Mouse (Mus musculus): ENCODE data around the gene Lrriq4. TPM values are rescaled to one million over a fixed set of nuclear protein-coding genes. Genes with fewer than 3 reads are reported as not detected.
"Not testable (repeated sequence)": the region's sequence is repeated elsewhere in the genome, so short reads cannot be mapped to it uniquely, and the experiment has no call there.

Gene Lrriq4
- polyA plus RNA-seq, 1 experiment from 2014 or later, result not detected

DNA sequence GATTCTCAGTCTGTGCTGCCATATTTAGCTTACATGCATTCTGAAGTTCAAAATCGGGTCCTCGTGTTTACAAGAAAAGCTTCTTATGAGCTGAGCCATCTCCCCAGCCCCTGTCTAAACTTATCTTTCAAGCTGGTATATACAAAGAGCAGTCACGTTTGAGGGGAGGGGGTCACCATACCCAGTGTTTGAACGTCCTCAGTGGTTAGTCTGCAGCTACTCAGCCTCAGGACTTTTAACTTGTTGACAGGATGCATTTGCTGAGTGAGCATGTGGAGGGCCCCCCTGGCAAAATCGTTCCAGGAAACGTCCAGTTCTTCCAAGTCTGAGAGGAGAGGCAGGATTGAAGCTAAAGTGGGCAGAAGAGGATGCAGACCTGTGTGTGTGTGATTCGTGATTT, 46.7 kb downstream of the Lrriq4 start:
- Histone ChIP-seq H3K9me3 (no peaks in the 10 kb centered on the region), H3K9ac (replicated peaks) (no peak overlapping the region), H3K36me3 (no peaks in the 10 kb centered on the region), H3K4me2 (replicated peaks) (no peak overlapping the region), H3K4me3 (no peak overlapping the region), H3K4me1 (no peaks in the 10 kb centered on the region), H3K27ac (replicated peaks) (no peak overlapping the region), H3K27me3 (no peaks in the 10 kb centered on the region)
- ATAC-seq (replicated peaks), result no peak
- 77% methylated on average over 7 of the region's 7 CpGs for WGBS

DNA sequence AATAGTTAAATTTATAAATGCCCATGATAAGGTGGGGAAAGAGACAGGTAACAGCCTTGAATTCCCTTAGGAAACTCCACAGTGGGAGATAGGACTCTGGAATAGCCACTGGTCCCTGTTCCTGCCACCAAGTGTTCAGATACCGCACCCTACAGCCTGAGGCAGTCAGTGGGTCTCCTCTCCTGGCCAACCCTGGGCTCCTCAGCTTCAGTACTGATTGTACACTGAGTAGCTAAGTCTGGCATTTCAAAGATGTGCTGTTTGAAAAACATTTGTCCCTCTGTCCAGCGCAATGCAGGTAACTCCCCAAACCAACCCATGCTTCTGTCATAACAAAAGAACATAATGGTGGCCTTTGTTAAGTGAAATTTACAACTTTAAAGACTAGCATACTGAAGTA, 51.4 kb downstream of the Lrriq4 start:
- Histone ChIP-seq H3K27me3 (no peaks in the 10 kb centered on the region), H3K9ac (replicated peaks) (no peak overlapping the region), H3K4me2 (replicated peaks) (no peak overlapping the region), H3K4me1 (no peaks in the 10 kb centered on the region), H3K4me3 (no peak overlapping the region), H3K36me3 (no peaks in the 10 kb centered on the region), H3K9me3 (no peaks in the 10 kb centered on the region), H3K27ac (replicated peaks) (no peak overlapping the region)
- WGBS, result 92% methylated on average over 2 of the region's 2 CpGs
- no peak for ATAC-seq (replicated peaks)

DNA sequence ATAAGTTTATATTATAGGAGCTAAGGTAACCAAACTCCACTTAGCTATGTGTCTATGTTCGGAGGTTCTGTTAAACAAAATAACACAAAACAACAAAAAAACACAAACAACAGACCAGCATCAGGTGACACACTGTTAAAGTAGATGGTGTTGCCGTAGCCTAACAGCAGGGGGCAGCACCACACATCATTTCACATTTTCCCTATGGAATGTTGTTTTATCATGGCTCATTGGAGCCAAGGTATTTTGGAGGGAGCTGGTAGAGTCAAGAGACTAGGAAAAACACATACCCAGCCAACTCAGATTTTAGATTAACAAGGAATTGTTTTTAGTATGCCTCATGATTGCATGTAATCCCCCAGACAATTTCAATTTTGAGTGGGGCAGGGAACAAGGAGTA, 52.0 kb downstream of the Lrriq4 start:
- H3K27me3 ChIP-seq, result no peaks in the 10 kb centered on the region
- H3K4me2 ChIP-seq (replicated peaks), result no peak overlapping the region
- no peaks in the 10 kb centered on the region for H3K4me1 ChIP-seq
- no peaks in the 10 kb centered on the region for H3K9me3 ChIP-seq
- no peak overlapping the region for H3K4me3 ChIP-seq
- no peak overlapping the region for H3K9ac ChIP-seq (replicated peaks)
- ATAC-seq (replicated peaks), result peak; percentile 51; the same call in 1 of the 2 replicates
- WGBS, result 16% methylated on average over 2 of the region's 2 CpGs
- H3K36me3 ChIP-seq, result no peaks in the 10 kb centered on the region
- H3K27ac ChIP-seq (replicated peaks), result no peak overlapping the region

DNA sequence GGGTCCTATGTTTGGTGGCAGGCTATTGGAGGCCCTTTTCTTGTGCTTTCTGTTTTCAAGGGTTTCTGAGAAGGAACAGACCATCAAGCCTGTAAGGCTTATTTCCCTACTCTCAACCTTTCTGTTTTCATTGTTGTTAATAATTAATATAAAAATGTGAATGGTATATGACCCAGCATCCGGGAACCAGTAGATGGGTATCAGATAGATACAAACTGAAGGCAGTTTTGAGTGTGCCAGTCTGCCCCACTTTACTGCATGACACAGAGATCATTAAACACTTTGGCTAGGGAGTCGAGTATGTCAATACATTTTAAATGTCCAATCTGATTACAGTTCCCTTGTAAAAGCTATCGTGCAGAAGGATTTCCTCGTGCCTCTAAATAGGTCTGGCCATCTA, 53.6 kb downstream of the Lrriq4 start:
- no peak for ATAC-seq (replicated peaks)

DNA sequence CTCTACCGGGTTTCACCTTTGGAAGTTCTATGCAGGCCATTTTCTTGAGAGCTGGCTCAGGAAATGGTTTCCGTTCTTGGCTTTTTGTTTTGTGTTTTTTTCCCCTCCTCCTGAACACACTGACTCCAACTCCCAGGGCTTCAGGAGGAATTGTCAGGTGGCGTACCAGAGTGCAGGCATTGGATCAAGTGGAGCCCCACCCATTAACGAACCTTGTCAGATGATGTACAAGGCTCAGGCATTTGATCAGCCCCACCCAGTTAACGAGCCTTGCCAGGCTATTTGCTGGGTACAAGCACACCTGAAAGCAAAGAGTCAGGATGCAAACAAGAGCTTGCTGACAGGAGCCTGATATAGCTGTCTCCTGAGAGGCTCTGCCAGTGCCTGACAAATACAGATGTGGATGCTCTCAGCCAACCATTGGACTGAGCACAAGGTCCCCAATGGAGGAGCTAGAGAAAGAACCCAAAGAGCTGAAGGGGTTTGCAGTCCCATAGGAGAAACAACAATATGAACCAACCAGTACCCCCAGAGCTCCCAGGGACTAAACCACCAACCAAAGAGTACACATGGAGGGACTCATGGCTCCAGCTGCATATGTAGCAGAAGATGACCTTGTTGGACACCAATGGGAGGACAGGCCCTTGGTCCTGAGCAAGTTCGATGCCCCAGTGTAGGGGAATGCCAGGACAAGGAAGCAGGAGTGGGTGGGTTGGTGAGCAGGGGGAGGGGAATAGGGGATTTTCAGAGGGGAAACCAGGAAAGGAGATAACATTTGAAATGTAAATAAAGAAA, 55.6 kb downstream of the Lrriq4 start, which contains the start of gene Lrrc31:
Gene Lrrc31, minus strand, starts transcription at position 133 of the 795 bp plus-strand sequence.
- WGBS, result 79% methylated on average over 6 of the region's 6 CpGs

More for the DNA sequence above, 53.6 kb downstream of the Lrriq4 start:
- Histone ChIP-seq H3K9me3 (no peaks in the 10 kb centered on the region), H3K4me2 (replicated peaks) (no peak overlapping the region), H3K27ac (replicated peaks) (no peak overlapping the region), H3K9ac (replicated peaks) (no peak overlapping the region), H3K4me3 (no peak overlapping the region), H3K36me3 (no peaks in the 10 kb centered on the region), H3K27me3 (no peaks in the 10 kb centered on the region), H3K4me1 (no peaks in the 10 kb centered on the region)
- WGBS, result 74% methylated on average over 4 of the region's 4 CpGs

DNA sequence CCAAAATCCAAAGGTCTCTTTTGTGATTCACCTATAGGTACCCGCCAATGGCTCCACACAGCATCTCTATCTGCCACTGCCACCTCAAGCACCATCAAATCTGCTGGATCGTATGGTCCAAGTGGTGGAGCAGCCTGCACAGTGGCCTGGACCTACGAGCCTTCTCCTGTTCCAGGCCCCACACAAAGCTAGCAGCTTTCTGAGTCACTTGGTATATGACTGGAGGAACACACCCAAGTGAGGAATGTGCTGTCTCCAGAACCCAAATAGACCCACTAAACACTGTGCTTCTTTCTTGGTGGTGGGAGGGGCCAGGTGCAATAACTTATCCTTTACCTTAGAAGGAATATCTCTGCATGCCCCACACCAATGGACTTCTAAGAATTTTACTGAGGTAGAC, 61.7 kb downstream of the Lrriq4 start:
- Histone ChIP-seq H3K9me3 (no peaks in the 10 kb centered on the region), H3K27me3 (no peaks in the 10 kb centered on the region), H3K4me2 (replicated peaks) (no peak overlapping the region), H3K36me3 (no peaks in the 10 kb centered on the region), H3K27ac (replicated peaks) (no peak overlapping the region), H3K4me3 (no peak overlapping the region), H3K4me1 (no peaks in the 10 kb centered on the region), H3K9ac (replicated peaks) (no peak overlapping the region)
- WGBS, result 88% methylated on average over 3 of the region's 3 CpGs
- no peak for ATAC-seq (replicated peaks)

More for the DNA sequence above, 55.6 kb downstream of the Lrriq4 start, which contains the start of gene Lrrc31:
- H3K27me3 ChIP-seq; H3K4me1 ChIP-seq; H3K36me3 ChIP-seq; H3K9me3 ChIP-seq; H3K4me3 ChIP-seq; H3K9ac ChIP-seq (replicated peaks); H3K4me2 ChIP-seq (replicated peaks); H3K27ac ChIP-seq (replicated peaks); ATAC-seq (replicated peaks): not testable (repeated sequence)

DNA sequence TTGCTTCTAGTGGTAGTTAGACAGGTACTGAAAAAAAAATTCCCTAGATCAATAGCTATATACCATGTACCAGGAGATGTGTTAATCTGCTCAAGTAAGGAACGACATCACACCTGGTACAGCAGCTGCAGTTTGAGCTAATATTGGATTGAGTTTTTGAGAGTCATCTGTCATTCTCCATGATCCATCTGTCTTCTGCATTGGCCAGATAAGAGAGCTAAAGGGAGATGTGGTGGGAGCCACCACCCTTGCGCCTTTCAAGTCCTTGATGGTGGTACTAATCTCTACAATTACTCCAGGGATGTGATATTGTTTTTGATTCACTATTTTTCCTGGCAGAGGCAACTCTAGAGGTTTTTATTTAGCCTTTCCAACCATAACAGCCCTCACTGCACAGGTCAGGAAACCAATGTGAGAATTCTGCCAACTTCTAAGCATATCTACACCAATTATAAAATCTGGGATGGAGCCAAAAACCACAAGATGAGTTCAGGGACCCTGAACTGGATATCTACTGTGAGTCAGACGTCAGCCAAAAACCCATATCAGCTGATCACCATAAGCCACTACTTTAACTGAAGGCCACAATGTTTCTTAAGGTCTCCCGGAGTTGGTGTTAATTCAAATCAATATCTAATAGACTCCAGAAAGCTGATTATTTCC, 62.4 kb downstream of the Lrriq4 start:
- Histone ChIP-seq H3K4me1 (no peaks in the 10 kb centered on the region), H3K4me3 (no peak overlapping the region), H3K4me2 (replicated peaks) (no peak overlapping the region), H3K9me3 (no peaks in the 10 kb centered on the region), H3K9ac (replicated peaks) (no peak overlapping the region), H3K36me3 (no peaks in the 10 kb centered on the region), H3K27me3 (no peaks in the 10 kb centered on the region), H3K27ac (replicated peaks) (no peak overlapping the region)
- no peak for ATAC-seq (replicated peaks)
- WGBS, result 87% methylated on average over 4 of the region's 4 CpGs

DNA sequence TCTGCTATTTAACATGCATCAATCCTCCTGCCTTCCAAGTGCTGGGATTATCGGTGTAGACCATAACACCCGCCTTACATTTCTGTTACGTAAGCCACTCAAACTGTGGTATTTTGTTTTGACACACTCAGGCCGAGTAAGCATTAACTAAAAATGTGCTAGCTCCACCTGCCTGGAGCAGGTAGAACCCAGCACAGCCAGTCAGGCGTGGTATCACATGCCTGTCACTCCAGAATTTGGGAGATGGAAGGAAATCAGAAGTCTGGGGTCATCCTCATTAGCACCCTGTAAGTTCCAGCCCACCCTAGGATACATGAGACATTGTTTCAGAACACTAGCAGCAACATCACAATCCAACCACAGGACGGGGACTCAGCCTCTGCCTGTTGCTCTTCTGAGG, 65.9 kb downstream of the Lrriq4 start:
- H3K9me3 ChIP-seq, result no peaks in the 10 kb centered on the region

DNA sequence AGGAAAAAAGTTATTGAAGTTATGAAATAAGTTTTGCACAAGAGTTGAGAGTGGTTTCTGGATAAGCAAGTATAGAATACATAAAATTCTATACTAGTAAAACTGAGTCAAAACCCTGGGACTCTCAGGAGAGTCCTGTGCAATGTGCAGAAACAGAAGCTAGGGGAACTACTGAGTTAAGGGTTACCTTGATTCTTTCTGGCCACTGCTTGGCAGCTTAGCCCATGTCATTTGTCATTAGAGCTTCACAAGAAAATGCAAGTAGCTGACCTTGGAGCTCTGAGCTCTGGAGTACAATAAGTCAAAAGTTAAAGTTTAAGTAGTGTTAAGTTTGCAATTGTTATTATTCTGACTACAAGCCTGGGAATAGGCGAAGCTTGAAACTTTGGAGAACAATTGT, 69.0 kb downstream of the Lrriq4 start:
- no peaks in the 10 kb centered on the region for H3K27me3 ChIP-seq
- no peak overlapping the region for H3K9ac ChIP-seq (replicated peaks)
- no peaks in the 10 kb centered on the region for H3K4me1 ChIP-seq
- H3K4me2 ChIP-seq (replicated peaks), result no peak overlapping the region
- no peaks in the 10 kb centered on the region for H3K36me3 ChIP-seq
- no peak overlapping the region for H3K27ac ChIP-seq (replicated peaks)
- ATAC-seq (replicated peaks), result no peak
- 82% methylated on average over 1 of the region's 1 CpGs for WGBS
- H3K4me3 ChIP-seq, result no peak overlapping the region
- no peaks in the 10 kb centered on the region for H3K9me3 ChIP-seq

More for the DNA sequence above, 65.9 kb downstream of the Lrriq4 start:
- H3K27me3 ChIP-seq, result no peaks in the 10 kb centered on the region
- ATAC-seq (replicated peaks), result no peak
- no peaks in the 10 kb centered on the region for H3K36me3 ChIP-seq
- H3K4me1 ChIP-seq, result no peaks in the 10 kb centered on the region
- H3K9ac ChIP-seq (replicated peaks), result no peak overlapping the region
- no peak overlapping the region for H3K4me2 ChIP-seq (replicated peaks)
- H3K27ac ChIP-seq (replicated peaks), result no peak overlapping the region
- WGBS, result 89% methylated on average over 6 of the region's 6 CpGs
- H3K4me3 ChIP-seq, result no peak overlapping the region

DNA sequence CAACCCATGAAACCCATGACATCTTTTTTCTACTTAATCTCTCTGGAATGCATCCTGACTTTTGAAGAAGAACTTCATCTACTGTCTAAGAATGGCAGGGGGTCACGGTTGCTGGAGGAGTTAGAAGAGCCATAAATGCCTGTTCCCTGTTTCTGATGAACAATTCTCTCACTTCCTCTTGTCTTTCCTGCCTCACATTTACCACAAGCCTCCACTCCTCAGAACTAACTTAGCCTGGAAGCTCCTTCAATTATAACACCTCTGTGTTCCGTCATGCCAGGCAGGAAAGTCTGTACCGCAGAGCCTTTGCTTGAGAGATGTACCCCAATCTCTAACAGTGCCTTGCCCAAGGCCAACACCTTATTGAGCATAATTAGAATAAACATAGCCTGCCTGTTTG, 74.3 kb downstream of the Lrriq4 start:
- H3K4me1 ChIP-seq, result no peaks in the 10 kb centered on the region
- H3K4me2 ChIP-seq (replicated peaks), result no peak overlapping the region
- no peaks in the 10 kb centered on the region for H3K27me3 ChIP-seq
- no peaks in the 10 kb centered on the region for H3K9me3 ChIP-seq
- ATAC-seq (replicated peaks), result no peak
- no peak overlapping the region for H3K27ac ChIP-seq (replicated peaks)
- H3K4me3 ChIP-seq, result no peak overlapping the region
- WGBS, result 95% methylated on average over 3 of the region's 3 CpGs
- no peaks in the 10 kb centered on the region for H3K36me3 ChIP-seq
- no peak overlapping the region for H3K9ac ChIP-seq (replicated peaks)

All from forebrain, embryonic 15.5 days (tissue).